Mouse (Mus musculus) mouse embryonic stem cell (cell line): ENCODE results near the gene Atp2b2.

ENCODE experiments used
- in situ Hi-C, 2 experiments: fragments of 300-500 bp; cut with MboI; formaldehyde crosslinking; loops; 1 replicate in 1 of 2; 3 replicates in 1 of 2; pipeline ENCODE4 v1.14.3; 2019 to 2020; ENCODE audit warnings: low sequenced_read_pairs in 2 of 2, low pct_unique_long_range_greater_than_20kb in 1 of 2, mixed read lengths in 1 of 2; ENCODE audit not compliant: unreplicated experiment in 1 of 2

Gene Atp2b2

GRCm38 (mm10) chr6:113910411-113911055, 131.9 kb downstream of the Atp2b2 start:
- in situ Hi-C loops: no loop called here

DNA sequence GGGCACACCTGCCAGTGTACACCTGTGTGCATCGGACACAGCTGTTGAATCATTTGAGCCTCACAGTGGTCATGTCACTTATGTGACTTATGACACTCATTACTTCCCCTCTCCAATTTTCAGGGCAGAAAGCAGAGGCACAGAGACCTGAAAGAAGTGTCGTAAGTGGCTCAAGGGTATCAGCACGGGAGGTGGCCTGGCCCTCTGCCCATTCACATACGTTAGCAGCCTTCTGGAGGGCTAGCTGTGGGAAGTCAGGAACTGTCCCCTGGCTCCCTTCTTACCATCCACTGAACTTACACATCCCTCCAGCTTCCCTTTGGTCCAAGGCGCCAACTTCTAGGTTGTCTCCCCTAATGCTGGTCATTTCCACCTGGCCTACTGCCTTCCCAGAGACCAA, 132.6 kb downstream of the Atp2b2 start:
- in situ Hi-C loops: no loop called here

DNA sequence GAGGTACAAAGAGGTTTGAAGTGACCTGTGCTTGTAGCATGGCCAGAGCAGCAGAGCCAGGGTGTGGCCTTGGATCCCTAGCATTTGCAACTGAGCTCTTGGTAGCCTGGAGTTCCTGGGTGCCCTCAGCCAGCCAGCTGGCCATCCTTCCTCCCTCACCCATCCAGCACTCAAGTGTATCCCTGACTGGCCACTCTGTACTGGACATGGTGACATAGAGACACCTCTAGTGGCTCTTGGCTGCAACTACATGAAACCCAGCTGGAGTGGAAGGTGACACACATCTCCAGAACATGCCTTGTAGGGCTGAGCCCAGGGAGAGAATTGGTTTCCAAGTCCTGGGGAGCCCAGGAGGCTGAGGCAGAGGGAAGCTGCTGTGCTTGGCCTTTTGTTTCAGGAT, 134.3 kb downstream of the Atp2b2 start:
- in situ Hi-C loops: no loop called here

DNA sequence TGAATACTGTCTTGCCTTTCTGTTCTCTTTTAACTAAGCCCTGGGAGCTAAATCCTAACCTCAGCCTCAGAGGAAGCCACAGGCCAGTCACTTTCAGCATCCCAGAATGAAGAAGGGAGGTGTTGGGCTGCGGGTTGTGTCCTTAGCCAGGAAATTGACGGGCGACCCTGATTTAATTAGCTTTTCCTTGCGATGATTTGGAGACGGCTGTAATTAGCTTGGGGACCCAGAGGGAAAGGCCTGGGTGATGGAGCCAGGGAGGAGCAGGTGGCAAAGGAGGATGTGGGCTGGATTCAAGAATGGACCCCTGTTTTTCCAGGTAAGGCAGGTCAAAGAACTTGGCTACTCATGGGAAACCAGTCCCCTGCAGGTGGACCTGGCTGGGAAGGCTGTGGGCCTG, 138.0 kb downstream of the Atp2b2 start:
- in situ Hi-C loops: no loop called here

- in situ Hi-C loops: no loop called here
Measured at GRCm38 (mm10) chr6:113896023-113896422, 146.4 kb downstream of the Atp2b2 start.

- in situ Hi-C loops: no loop called here
Measured at GRCm38 (mm10) chr6:113894008-113894407, 148.4 kb downstream of the Atp2b2 start.

DNA sequence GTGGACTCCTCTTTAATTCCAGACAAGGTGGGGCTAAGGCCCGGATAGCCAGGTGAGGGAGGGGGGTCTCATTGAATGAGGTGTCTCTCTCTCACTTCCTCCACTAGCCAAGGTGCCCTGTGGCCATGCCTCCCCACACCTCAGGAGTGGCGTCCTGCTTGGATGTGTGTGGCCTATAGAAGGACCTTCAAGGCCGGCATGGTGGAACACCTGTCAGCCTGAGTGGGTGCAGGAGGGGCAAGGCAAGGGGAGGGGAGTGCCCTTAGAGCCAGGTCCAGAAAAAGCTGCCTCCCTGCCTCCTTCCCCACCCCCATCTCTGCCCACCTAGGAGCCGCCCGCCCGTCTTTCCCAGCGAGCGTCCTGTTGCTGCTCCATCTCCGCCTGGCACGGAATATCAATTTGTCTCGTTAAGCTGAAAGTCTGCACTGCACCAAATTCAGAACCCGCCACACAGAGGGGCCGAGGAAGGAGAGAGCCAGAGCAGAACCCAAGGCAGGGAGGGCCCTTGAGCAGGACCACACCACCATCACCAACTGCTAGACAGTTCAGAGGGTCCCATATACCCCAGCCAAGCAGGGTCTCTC, 150.2 kb downstream of the Atp2b2 start:
- in situ Hi-C loops: no loop called here

DNA sequence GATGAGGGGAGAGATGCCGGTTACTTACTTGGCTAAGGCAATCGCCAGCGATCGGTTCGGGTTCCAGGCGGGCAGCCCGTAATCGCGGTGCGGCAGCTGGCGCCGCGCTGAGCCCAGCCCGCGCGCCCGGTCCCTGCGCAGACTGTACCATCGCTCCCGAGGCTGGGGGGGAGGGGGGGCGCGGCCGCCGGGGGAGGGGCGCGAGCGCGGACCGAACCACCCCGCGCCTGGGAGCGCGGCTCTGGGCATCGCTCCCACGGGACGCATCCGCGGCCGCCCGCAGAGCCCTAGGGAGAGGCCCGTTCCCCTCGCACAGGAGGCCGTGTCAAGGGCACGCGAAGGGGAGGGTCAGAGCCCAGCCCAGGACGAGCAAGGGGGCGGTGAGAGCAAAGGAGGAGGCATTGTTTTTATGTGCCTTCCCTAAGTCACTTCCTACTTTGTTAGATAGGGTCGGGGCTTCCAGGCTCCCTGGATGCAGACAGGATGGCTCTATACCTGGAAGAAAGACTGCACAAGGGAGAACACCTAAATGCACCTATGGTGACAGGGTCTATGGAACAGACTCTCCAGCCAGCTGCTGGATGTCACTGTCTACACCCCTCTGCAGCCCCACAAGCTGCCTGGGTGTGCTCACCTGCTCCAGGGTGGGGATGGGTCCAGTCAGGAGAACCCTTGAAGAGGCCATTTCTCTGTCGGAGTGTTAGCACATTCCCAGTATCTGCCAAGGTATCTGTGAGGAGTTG, 151.0 kb downstream of the Atp2b2 start:
- in situ Hi-C loops: no loop called here

- in situ Hi-C loops: no loop called here
Measured at GRCm38 (mm10) chr6:113890858-113891213, 151.6 kb downstream of the Atp2b2 start.

DNA sequence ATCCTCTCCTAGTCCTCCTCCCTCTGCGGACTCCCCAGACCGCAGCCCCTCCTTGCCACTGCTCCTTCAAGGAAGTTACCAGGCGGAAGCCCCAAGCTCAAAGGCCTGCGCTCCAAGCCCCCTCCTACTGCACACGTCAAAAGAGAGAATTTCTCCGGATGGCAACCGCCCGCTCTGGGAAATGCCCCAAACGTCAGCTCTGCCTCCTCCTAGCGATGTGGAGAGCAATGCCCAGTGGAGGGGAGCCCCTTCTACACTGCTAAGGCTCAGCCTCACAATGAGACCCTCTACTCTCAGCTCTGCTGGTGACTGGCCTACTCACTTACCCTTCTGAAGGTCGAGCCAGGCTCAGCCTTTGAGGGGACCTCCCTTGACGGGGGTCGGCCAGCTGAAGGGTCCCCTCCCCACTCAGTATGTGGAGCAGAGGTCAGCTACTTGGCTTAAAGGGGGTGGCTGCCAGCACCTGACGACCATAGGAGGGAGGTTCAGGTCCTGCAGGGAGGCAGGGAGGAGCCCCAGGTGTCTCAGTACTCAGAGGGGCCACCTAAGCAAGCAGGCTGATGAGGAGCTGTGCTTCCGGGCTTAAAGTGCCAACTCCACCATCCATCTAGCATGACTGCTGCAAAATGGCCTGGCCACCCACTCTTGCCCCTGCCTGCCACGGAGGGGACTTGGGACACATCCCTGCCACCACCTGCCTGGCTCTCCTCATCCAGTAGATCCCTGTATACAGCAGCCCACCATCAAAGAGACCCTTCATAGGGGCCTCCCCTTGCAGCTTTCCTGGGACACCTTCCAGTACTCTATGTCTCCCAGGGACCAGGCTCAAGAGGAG, 152.2 kb downstream of the Atp2b2 start:
- in situ Hi-C loops: no loop called here

GRCm38 (mm10) chr6:113889180-113889579, 153.2 kb downstream of the Atp2b2 start:
- in situ Hi-C loops: no loop called here

DNA sequence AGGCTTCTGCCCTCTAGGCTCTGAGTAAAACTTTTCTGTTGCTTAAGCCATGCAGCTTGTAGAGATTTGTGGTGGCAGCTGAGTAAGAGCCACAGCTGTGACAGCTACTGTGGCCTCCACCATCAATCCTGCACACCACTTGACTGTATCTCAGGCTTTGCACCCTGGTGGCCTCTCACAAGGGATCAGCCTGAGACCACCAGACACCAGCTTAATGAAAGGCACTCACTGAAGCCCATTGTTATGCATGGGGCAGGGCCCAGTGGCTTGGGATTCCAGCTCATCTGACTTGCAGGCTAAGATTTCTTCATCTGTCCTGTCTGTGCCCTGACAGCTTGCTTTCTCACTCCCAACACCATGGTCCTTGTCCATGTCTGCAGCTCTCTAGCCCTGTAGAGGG, 155.5 kb downstream of the Atp2b2 start:
- in situ Hi-C loops: no loop called here

DNA sequence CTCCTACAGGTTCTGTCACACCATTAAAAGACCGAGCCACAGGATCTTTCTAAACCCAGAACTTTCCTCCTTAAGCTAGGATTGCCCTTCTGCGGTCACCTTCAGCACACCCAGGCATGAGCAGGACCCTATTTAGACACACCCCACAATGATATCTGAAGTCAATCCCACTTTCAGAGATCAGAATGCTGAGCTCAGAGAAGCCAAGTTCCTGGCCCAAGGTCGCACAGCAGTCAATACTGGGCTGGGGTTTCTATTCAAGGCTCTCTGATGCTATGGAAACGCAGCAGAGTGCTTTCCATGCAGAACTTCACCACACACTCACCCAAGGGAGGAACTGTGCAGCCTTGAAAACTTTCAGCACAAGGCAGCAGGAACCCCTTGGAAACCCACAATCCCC, 157.6 kb downstream of the Atp2b2 start:
- in situ Hi-C loops: no loop called here

DNA sequence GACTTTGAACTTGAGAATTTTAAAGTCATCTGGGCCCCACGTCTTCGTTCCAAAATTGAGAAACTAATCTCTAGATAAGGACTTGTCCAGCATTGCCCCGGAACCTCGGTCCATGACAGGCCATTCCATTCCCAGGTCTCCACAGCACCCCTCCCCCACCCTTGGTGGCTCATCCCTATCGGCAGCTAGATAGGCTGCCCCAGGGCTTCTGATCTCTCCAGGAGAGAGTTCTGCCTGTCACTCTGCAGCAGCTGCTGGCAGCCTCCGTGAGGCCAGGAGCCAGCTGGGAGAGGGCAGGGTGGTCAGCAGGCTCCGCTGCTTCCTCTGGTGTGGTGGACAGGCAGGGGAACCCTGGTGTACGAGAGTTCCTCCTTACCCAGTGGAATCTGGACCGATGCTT, 159.2 kb downstream of the Atp2b2 start:
- in situ Hi-C loops: no loop called here

- in situ Hi-C loops: no loop called here
Measured at GRCm38 (mm10) chr6:113882396-113882795, 160.0 kb downstream of the Atp2b2 start.

GRCm38 (mm10) chr6:113881561-113882243, 160.7 kb downstream of the Atp2b2 start:
- in situ Hi-C loops: no loop called here

GRCm38 (mm10) chr6:113879366-113879765, 163.0 kb downstream of the Atp2b2 start:
- in situ Hi-C loops: no loop called here

DNA sequence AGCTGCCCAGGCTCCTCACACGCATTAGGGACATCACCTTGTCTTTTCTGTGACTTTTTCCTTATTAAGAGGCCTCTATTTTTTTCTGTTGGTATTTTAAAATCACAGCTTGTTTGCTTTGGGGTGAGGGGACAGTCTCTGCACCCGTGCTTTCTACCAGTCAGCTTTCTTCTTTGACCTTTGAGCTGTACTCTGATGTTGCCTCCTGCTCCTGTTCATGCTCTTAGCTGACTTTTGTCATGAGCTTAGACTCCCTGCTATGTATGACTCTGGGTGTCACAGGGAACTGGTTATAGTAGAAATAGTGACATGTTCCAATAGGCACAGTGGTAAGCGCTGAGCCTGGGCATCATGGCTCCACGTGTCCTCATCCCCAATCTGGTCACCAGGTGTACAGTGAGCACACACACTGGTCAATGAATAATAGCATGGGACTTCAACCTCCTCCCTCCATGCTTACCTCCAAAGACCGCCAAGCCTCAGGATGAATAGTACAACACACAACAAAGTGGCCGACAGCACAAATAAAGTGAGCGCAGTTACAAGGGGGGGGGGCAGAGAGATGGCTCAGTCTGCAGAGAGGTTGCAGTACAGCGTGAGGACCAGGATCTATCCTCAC, 163.8 kb downstream of the Atp2b2 start:
- in situ Hi-C loops: no loop called here
